Mouse (Mus musculus): ENCODE data around the gene Xpo4. TPM values are rescaled to one million over a fixed set of nuclear protein-coding genes. Genes with fewer than 3 reads are reported as not detected.

Gene Xpo4
- polyA plus RNA-seq (2014; fragmentation: Illumina TruSeq; extraction: RNeasy Lipid Tissue Mini Kit (QIAGEN cat#74804); ENCODE audit: insufficient read depth, low read depth, low replicate concordance): 3.7 TPM

GRCm38 (mm10) chr14:57664822-57665627 lies at the start of gene Xpo4:
Xpo4 (minus strand) TSS chr14:57665430.

DNA sequence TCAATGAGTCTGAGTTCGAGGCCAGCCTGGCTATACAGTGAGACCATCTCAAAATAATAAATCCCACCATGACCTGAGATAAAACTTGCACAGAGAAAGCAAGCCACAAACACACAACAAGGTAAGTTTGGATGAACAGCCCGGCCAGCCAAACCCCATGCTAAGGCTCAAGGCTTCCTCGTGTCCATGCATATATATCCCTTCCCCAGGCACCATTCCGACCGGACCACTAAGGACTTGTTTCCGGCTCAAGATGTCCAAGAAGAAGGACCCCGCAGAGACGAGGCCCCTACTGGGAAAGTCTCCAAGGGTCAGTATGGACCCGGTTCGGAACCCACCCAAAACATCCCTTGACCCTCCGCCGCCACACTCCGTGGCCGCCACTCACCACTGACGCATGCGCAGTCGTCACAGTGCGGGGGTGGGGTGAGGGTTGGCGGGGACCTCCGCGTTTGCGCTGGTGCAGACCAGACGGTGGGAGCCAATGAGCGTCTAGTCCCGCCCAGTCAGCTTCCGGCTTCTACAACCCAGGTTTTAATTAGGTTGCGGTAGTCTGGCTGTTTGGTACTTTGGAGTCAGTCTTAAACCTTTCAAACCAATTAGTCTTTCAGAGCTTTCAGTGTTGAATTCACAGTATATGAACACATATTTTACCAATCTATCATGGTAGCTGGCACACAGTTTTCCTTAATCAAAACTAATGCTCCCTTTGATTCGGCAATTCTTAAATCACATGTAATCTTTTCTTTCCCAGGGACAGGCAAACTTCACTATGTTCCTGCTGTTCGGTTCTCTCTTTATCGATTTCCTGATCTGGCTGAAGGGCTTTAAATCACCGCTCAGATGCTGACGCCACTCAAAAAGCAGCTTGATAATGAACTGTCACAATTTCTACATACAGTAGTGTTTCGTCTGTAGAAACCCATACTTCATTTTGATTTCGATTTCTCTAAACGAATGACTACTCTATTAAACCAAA lies 93.8 kb downstream of the Xpo4 start, which contains the start of gene Eef1akmt1:
Eef1akmt1 (minus strand) TSS at position 458 of the 979 bp plus-strand sequence.

Other genes with a start within 250 kb of the Xpo4 start
- 7.9 TPM for gene Ift88, start 241.4 kb downstream of the Xpo4 start, polyA plus RNA-seq (2014; fragmentation: Illumina TruSeq; extraction: RNeasy Lipid Tissue Mini Kit (QIAGEN cat#74804); ENCODE audit: insufficient read depth, low read depth, low replicate concordance)
- 5.2 TPM for gene Il17d, start 140.7 kb downstream of the Xpo4 start, polyA plus RNA-seq (2014; fragmentation: Illumina TruSeq; extraction: RNeasy Lipid Tissue Mini Kit (QIAGEN cat#74804); ENCODE audit: insufficient read depth, low read depth, low replicate concordance)
- 29.5 TPM for gene Eef1akmt1, start 93.8 kb downstream of the Xpo4 start, polyA plus RNA-seq (2014; fragmentation: Illumina TruSeq; extraction: RNeasy Lipid Tissue Mini Kit (QIAGEN cat#74804); ENCODE audit: insufficient read depth, low read depth, low replicate concordance)
- not detected for gene Gm49361, start 80.7 kb upstream of the Xpo4 start, polyA plus RNA-seq (2014; fragmentation: Illumina TruSeq; extraction: RNeasy Lipid Tissue Mini Kit (QIAGEN cat#74804); ENCODE audit: insufficient read depth, low read depth, low replicate concordance)
- 24.3 TPM for gene Lats2, start 93.0 kb upstream of the Xpo4 start, polyA plus RNA-seq (2014; fragmentation: Illumina TruSeq; extraction: RNeasy Lipid Tissue Mini Kit (QIAGEN cat#74804); ENCODE audit: insufficient read depth, low read depth, low replicate concordance)
- 130 TPM for gene Sap18, start 132.8 kb upstream of the Xpo4 start, polyA plus RNA-seq (2014; fragmentation: Illumina TruSeq; extraction: RNeasy Lipid Tissue Mini Kit (QIAGEN cat#74804); ENCODE audit: insufficient read depth, low read depth, low replicate concordance)
- 0.20 TPM for gene Ska3, start 160.8 kb upstream of the Xpo4 start, polyA plus RNA-seq (2014; fragmentation: Illumina TruSeq; extraction: RNeasy Lipid Tissue Mini Kit (QIAGEN cat#74804); ENCODE audit: insufficient read depth, low read depth, low replicate concordance)
- 63.0 TPM for gene Mrpl57, start 160.8 kb upstream of the Xpo4 start, polyA plus RNA-seq (2014; fragmentation: Illumina TruSeq; extraction: RNeasy Lipid Tissue Mini Kit (QIAGEN cat#74804); ENCODE audit: insufficient read depth, low read depth, low replicate concordance)
- 21.2 TPM for gene Zdhhc20, start 224.8 kb upstream of the Xpo4 start, polyA plus RNA-seq (2014; fragmentation: Illumina TruSeq; extraction: RNeasy Lipid Tissue Mini Kit (QIAGEN cat#74804); ENCODE audit: insufficient read depth, low read depth, low replicate concordance)

All from lung, adult 10 weeks (tissue).